Mouse (Mus musculus) small intestine, adult 2 months (tissue): Measurements from ENCODE around the gene Crot.

Experiments used
- CTCF ChIP-seq: fragments of 200-500 bp; IDR thresholded peaks from 2 replicates; pipeline ENCODE4 v1.5.1; 2012; ENCODE audit warnings: low read depth, mild to moderate bottlenecking, control low read depth, inconsistent platforms, low read length, moderate library complexity, mixed read lengths; ENCODE audit not compliant: insufficient replicate concordance, insufficient read length; ENCODE audit errors: extremely low read depth
- POLR2A ChIP-seq: fragments of 200-500 bp; IDR thresholded peaks from 2 replicates; pipeline ENCODE4 v1.6.1; 2012; ENCODE audit warnings: low read depth, mild to moderate bottlenecking, control low read depth, inconsistent platforms, low read length, moderate library complexity

DNA sequence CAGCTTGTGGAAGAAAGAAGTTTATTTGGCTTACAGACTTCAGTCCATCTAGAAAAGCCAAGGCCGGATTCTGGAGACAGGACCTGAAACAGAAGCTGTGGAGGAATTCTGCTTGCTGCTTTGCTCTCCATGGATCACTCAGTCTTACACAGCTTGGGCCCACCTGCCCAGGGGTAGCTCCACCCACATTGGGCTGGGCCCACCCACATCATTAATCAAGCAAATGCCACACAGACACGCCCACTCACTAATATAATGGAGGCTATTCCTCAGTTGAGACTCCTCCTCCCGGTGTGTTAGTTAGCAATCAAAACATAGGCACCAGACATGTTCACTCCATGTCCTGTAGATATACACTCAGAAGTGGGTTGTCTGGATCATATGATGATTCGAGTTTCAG is 36.6 kb downstream of the Crot start:
- no peak for TF ChIP-seq POLR2A
- TF ChIP-seq CTCF = no peak
